Mouse (Mus musculus): ENCODE data around the gene 2310061I04Rik.

Gene 2310061I04Rik

DNA sequence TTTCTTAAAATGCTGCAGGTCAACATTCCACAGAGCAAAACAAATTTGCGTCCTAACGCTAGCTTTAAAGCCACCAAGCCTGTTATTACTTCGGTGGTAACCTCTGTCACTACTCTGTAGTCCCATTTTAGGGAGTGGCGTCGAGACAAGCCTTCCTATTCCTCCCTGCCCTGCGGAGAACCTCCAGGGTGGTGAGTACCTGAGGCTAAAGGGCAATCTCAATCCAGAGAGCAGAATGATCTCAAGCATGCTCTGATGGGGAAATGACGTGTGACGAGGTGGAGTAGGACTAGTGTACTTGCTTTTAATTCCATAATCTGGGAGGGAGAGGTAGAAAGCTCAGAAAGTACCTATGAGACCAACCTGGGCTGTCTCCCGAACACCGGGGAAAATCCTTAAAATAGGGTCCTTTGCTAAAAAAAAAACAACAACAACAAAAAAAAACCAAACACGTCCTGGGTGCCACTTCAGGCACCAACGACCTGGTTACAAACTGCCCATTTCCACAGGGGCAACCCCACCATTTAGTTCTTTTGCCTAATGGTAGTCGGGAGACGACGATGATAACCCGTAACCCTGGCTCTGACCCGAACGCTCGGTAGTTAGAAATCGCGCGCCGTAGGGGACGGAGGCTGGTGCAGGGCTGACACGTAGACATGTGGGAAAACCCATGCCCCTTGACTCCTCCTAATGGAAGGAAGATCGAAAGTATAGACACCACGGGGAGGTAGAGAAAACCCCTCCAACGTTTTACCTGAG, 18.5 kb upstream of the 2310061I04Rik start:
- DNase-seq = no peak

GRCm38 (mm10) chr17:35914975-35915374, 17.7 kb upstream of the 2310061I04Rik start:
- DNase-seq = no peak

DNA sequence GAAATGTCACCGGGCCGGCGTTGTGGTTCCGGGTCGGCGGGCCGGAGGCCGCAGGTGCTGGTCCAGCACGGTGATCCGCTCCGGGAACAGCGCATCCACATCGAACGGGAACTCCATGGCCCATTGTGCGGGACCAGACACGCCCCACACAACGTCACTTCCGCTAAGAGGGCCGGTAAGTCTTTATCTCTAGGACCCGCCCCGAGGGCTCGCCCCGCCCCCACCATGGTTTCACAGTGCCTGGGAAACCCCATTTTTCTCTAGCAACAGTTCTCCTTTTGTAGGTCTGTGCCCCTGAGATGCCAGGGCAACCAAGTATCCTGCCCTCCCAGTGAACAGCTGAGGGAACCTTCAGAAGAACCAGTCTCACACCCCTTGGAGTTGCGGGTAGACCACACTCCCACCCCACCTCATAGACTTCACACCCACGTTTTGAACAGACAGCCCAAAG, 12.7 kb upstream of the 2310061I04Rik start, which contains the start of gene Atat1:
Gene Atat1, minus strand, starts transcription at position 157 of the 451 bp plus-strand sequence.
- DNase-seq = peak; percentile 85 to 88

DNA sequence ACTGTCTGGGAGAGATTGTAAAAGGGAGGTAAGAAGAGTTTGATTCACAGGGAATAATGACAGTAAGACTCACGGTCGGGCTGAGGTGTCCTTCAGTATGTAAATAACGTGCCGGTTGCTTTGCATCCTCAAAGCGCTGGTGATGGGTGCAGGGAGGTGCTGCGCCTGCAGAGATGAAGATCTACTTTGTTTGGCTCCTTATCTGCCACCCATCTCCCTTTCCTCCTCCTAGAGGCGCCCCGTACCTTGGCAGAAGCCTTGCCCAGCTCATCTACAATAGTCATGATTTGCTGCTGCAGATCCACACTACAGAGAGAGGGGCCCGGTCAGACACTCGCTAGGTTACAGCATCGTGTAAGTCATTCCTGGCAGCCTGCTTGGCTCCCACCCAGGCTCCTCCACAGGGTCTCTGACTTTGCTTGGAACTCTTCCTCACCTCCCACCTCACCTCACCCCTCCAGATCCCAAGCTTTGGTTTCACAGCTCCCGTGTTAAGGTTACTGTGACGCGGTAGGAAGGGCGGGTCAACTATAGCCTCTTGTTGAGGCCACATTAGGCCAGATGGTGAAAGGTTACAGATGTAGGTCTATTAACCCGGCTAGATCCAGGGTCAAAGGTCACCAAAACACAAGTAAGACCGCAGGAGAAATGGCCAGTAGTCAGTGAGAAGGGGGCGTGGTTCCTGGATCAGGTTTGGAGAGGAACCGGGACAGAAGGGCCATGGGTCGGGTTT, 12.1 kb upstream of the 2310061I04Rik start:
- no peak for DNase-seq

DNA sequence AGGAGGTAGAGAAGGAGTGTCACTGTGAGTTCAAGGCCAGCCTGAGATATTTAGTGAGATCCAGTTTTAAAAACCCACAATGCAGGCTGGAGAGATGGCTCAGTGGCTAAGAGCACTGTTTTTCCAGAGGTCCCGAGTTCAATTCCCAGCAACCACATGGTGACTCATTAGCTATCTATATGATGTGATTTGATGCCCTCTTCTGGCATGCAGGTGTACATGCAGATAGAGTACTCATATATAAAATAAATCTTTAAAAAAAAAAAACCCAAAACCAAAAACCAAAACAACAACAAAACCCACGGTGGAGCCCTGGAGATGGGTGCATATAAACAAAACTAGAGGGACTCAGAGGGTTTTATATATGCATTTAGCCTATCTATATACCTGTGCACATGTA, 10.4 kb upstream of the 2310061I04Rik start:
- no peak for DNase-seq

DNA sequence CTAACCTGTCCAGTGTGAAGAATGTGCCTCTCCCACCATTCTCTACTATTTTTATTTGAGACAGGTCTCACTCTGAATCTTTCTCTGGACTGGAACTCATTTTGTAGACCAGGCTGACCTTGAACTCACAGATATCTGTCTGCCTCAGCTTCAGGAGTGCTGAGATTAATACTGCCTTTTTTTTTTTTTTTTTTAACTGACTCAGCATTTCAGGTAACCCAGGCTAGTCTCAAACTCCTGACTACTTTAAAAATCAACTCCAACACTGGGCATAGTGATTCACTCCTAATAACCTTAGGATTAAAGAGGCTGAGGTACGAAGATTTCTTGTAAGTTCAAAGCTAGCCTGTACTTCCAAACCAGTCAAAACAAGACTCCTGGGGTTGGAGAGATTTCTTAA, 8.4 kb upstream of the 2310061I04Rik start:
- DNase-seq = no peak

- DNase-seq = no peak
Observed at GRCm38 (mm10) chr17:35903992-35904355, 6.7 kb upstream of the 2310061I04Rik start.

GRCm38 (mm10) chr17:35903343-35903991, 6.2 kb upstream of the 2310061I04Rik start:
- no peak for DNase-seq

DNA sequence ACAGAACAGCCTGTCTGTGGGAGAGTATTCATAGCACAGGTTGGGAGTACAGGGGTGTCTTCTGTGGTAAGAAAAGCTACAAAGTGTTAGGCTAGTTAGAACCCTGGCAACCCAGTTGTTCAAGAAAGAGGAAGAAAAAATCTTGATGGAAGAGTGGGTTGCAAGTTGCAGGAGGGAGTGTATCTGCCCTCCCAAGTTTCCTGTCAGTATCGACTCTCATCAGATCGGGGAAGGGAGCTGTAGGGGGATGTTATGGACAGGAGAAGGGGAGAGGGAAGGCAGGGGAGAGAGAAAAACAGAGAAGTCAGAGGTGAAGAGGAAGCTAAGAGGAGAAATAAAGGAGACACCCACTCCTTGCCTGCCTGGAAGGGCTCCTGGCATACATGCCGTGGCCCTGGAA, 3.4 kb upstream of the 2310061I04Rik start:
- DNase-seq = no peak

GRCm38 (mm10) chr17:35897644-35898573, 678 bp upstream of the 2310061I04Rik start:
- peak; percentile 43 to 44 for DNase-seq

- DNase-seq = no peak
Observed at GRCm38 (mm10) chr17:35887725-35888124, 9.5 kb downstream of the 2310061I04Rik start.

- no peak for DNase-seq
Observed at GRCm38 (mm10) chr17:35883777-35884176, 13.5 kb downstream of the 2310061I04Rik start.

DNA sequence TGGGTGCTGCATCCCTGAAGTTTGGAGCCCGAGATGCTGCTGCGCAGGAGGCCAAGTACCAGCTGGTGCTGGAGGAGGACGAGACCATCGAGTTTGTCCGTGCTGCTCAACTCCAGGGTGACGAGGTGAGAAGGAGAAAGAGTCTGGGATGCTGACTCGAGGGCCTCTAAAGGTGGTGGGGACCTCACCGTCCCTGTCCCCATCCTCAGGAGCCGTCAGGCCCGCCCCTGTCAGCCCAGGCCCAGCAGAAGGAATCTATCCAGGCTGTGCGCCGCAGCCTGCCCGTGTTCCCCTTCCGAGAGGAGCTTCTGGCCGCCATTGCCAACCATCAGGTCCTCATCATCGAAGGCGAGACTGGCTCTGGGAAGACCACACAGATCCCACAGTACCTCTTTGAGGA, 14.3 kb downstream of the 2310061I04Rik start:
- DNase-seq = no peak

DNA sequence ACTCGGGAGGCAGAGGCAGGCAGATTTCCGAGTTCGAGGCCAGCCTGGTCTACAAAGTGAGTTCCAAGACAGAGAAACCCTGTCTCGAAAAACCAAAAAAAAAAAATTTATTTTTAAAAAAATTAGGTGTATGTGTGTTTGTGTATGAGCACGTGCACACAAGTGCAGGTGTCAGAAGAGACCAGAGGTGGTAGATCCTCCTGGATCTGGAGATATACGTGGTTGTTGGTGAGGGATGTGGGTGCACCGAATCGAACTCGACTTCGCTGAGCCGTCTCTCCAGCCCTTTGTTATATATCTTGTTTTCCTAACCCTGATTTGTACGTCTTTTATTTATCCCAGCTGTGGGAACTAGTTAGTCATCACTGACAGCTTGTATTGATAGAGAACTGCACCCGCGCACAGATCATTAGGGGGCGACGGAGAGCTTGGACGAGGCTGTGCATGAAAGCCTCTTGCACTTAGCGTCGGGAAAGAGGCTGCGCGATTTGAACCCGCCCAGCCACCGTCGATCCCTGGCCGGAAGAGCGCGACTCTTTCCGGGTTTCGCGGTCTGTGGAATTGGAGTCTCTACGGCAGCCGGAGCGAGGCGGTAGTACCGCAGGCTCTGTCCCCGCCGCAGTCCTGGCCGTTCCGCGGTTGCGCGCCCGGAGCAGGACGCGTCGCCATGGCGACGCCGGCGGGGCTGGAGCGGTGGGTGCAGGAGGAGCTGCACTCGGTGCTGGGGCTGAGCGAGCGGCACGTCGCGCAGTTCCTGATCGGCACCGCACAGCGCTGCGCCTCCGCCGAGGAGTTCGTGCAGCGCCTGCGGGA, 17.8 kb downstream of the 2310061I04Rik start, which contains the start of gene Dhx16:
Gene Dhx16, plus strand, starts transcription at position 575 of the 813 bp plus-strand sequence.
- peak; percentile 97 to 98 for DNase-seq

DNA sequence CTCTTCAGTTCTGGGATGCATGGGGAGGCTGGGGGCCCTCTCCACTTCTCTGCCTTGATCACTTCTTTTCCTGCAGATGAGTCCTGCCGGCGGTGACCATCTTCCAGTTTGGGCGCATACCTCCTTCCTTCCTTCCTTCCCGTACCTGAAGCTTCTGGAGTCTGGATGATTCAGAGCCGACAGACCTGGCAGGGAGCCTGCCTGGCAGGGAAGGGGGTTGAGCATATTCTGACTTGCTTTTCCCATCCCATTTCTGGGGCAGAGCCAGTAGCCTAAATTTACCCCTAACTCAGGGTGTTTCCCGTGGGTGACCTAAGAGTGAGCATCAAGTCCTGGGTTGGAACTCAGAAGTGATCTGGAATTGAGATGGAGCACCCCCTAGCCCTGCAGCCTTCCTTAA, 22.5 kb downstream of the 2310061I04Rik start:
- DNase-seq = peak; percentile 23 to 30

DNA sequence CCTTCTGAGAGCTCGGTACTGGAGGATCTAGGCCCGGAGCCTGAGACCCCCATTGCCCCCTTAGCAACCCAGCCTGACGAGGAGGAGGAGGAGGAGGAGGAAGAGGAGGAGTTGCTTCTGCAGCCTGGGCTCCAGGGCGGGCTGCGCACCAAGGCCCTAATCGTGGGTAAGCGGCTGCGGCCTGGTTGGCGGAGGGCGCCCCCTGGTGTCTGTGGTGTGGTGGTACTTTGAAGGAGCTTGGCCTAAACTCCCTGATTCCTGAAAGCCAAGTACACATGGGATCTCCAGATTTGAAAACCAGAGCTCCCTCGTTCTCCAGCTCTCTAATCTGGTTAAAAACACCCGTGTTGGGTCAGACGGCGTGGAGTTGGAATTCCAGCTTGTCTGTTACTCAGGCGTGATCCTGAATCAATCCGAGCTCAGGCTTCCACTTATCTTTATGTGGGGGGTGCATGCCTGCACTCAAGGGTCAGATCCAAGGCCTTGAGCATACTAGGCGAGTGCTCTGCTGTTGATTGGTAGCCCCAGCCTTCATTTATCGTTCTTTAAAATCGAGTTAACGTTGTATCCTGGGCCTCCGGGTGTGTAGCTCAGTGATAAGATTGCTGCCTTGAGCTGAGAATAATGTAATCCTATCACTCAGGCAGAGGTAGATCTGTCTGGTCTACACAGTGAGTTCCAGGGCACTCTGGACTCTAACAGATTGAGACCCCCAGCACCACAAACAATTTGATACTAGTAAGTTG, 23.3 kb downstream of the 2310061I04Rik start:
- DNase-seq = peak; percentile 93

DNA sequence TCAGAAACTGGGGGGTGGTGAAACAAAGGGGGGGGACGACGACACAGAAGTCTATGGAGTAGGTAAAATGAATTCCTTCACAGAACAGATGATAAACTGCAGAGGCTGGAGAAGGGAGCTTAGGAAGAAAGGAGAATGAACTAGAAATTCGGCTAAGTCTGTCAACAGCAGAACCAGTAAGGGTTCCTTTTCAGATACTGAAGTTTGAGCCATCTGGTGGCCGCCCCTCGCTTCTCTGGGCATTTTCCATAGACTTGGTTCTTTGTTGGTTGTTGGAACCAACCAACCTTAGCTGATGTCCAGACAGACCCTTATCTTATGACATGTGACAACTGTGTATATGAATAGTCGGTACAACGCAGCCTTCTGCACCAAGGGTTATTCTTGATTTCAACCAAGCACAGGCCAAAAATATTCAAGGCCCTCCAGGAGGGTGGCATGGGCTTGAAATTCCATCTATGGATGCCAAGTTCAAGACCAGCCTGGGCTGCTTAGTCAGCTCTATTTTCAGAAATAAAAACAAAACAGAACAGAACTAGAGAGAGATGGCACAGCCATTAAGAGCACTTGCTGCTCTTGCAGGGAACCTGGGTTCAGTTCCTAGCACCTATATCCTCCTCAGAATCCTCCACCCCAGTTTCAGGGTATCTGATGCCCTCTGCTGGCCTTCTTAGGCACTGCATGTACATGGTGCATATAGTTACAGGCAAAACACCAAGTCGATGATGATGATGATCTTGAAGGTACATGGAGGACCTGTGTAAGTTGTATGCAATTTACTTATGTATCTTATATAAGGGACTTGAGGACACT, 26.1 kb downstream of the 2310061I04Rik start:
- DNase-seq = no peak

GRCm38 (mm10) chr17:35870151-35870883, 26.9 kb downstream of the 2310061I04Rik start:
- DNase-seq = no peak
